12 mouse cellular contexts compared by ENCODE assay signal in genomic region chr2:84582286-84582685, GRCm38 (mm10).
"Had no signal": no experiment of that assay in that cellular context is flagged by ENCODE, and none has a peak within 500 bp of the region (broad histone marks: within the 10 kb centered on the region; RNA-seq: fewer than 3 reads in every experiment).

No protein-coding gene starts in this region.

- DNase-seq: kidney, adult 9 months; kidney, postnatal 14 days; kidney, postnatal 4 days; liver, embryonic 13.5 days; lung, adult 2 months; lung, postnatal 14 days; lung, postnatal 4 days; midbrain, embryonic 14.5 days; right cerebral cortex, adult 18-20 months; right cerebral cortex, postnatal 14 days; right cerebral cortex, postnatal 4 days; thymus, postnatal 25 days had no signal
